Mouse (Mus musculus) ES-Bruce4 (cell line): ENCODE results near the gene Lce1a2. TPM values are rescaled to one million over a fixed set of nuclear protein-coding genes. Genes with fewer than 3 reads are reported as not detected.

Source experiments
- H3K27ac ChIP-seq: 2 replicates; pipeline ENCODE4 v1.5.1; 2012; ENCODE audit warnings: low read length, inconsistent platforms; ENCODE audit not compliant: insufficient read depth
- H3K27me3 ChIP-seq: 2 replicates; pipeline ENCODE4 v1.6.1; 2012; ENCODE audit warnings: mild to moderate bottlenecking, low read length, inconsistent platforms; ENCODE audit not compliant: control insufficient read depth, poor library complexity, insufficient read depth, severe bottlenecking
- H3K36me3 ChIP-seq: 2 replicates; pipeline ENCODE4 v1.6.1; 2012; ENCODE audit warnings: inconsistent platforms, mild to moderate bottlenecking, low read length, moderate library complexity; ENCODE audit not compliant: control insufficient read depth, poor library complexity, insufficient read depth, severe bottlenecking
- H3K4me1 ChIP-seq: one replicate; pipeline ENCODE4 v1.8.1; 2011; ENCODE audit warnings: low read length; ENCODE audit not compliant: control insufficient read depth, insufficient read depth
- H3K4me3 ChIP-seq: 2 replicates; pipeline ENCODE4 v1.5.1; 2011; ENCODE audit warnings: low read depth, mild to moderate bottlenecking, low read length
- H3K9ac ChIP-seq: 2 replicates; pipeline ENCODE4 v1.6.1; 2012; ENCODE audit warnings: low read depth, mild to moderate bottlenecking, inconsistent platforms; ENCODE audit not compliant: poor library complexity, severe bottlenecking
- H3K9me3 ChIP-seq: replicated peaks from 2 replicates; pipeline ENCODE4 v1.6.1; 2012; ENCODE audit warnings: mild to moderate bottlenecking, low read length, inconsistent platforms; ENCODE audit not compliant: control insufficient read depth, poor library complexity, insufficient read depth, severe bottlenecking
- CTCF ChIP-seq: IDR thresholded peaks from one replicate; pipeline ENCODE4 v1.8.1; 2011; ENCODE audit warnings: low read depth, low read length
- EP300 ChIP-seq: IDR thresholded peaks from 2 replicates; pipeline ENCODE4 v1.6.1; 2011; ENCODE audit warnings: low read depth, low read length; ENCODE audit not compliant: insufficient read depth
- POLR2A ChIP-seq: IDR thresholded peaks from one replicate; pipeline ENCODE4 v1.8.1; 2011; ENCODE audit warnings: low read length; ENCODE audit not compliant: insufficient read depth
- polyA plus RNA-seq: library from polyadenylated mRNA; stranded (reverse); fragments of >200 nt; gene quantifications from 2 replicates; pipeline ENCODE4 v1.2.4, GENCODE M21; 2011; ENCODE audit warnings: low read depth; ENCODE audit not compliant: missing spikeins, insufficient read depth, insufficient read length

Lce1a2 gene
- polyA plus RNA-seq, 1 experiment = not detected

- Histone ChIP-seq H3K27me3 (no peaks in the 10 kb centered on the region), H3K4me3 (no peak overlapping the region), H3K9ac (no peak overlapping the region), H3K36me3 (no peaks in the 10 kb centered on the region), H3K9me3 (no peaks in the 10 kb centered on the region), H3K27ac (no peak overlapping the region), H3K4me1 (no peaks in the 10 kb centered on the region)
- TF ChIP-seq EP300 (no peak), POLR2A (no peak), CTCF (no peak)
These were observed 32.1 kb downstream of the Lce1a2 start for GRCm38 (mm10) chr3:92637745-92638652.

GRCm38 (mm10) chr3:92621560-92621959, 48.6 kb downstream of the Lce1a2 start, which contains the start of gene Lce6a:
TSS of gene Lce6a (minus strand) at chr3:92621660.
- Histone ChIP-seq H3K27me3 (no peaks in the 10 kb centered on the region; the same call in 1 of the 2 replicates), H3K36me3 (no peaks in the 10 kb centered on the region)
- no peak for TF ChIP-seq POLR2A
- TF ChIP-seq EP300 = no peak
- TF ChIP-seq CTCF = no peak

More at GRCm38 (mm10) chr3:92621560-92621959, 48.6 kb downstream of the Lce1a2 start, which contains the start of gene Lce6a:
- H3K9me3 ChIP-seq = no peaks in the 10 kb centered on the region
- no peak within 1 kb of the TSS for H3K9ac ChIP-seq
- no peak within 1 kb of the TSS for H3K4me3 ChIP-seq
- no peaks in the 10 kb centered on the region for H3K4me1 ChIP-seq
- H3K27ac ChIP-seq = no peak within 1 kb of the TSS

Other genes with a start within 250 kb of the Lce1a2 start
- gene Gm9774, start 240.9 kb downstream of the Lce1a2 start, polyA plus RNA-seq = 41.5 and 42.0 TPM in 2 replicates
- gene Sprr2k, start 237.7 kb downstream of the Lce1a2 start, polyA plus RNA-seq = not detected in 2 replicates
- gene Sprr1b, start 231.5 kb downstream of the Lce1a2 start, polyA plus RNA-seq = not detected in 2 replicates
- not detected in 2 replicates for gene Sprr3, start 211.6 kb downstream of the Lce1a2 start, polyA plus RNA-seq
- gene Sprr1a, start 184.4 kb downstream of the Lce1a2 start, polyA plus RNA-seq = 1.5 TPM in 1 of 2 replicates, not detected in the other
- not detected in 2 replicates for gene Sprr4, start 169.8 kb downstream of the Lce1a2 start, polyA plus RNA-seq
- gene 2310046K23Rik, start 135.8 kb downstream of the Lce1a2 start, polyA plus RNA-seq = not detected in 2 replicates
- not detected in 2 replicates for gene Ivl, start 96.6 kb downstream of the Lce1a2 start, polyA plus RNA-seq
- not detected in 2 replicates for gene Smcp, start 81.3 kb downstream of the Lce1a2 start, polyA plus RNA-seq
- gene 2210017I01Rik, start 62.8 kb downstream of the Lce1a2 start, polyA plus RNA-seq = not detected in 2 replicates
- not detected in 2 replicates for gene Lce6a, start 48.7 kb downstream of the Lce1a2 start, polyA plus RNA-seq
- not detected in 2 replicates for gene Lce1a1, start 22.0 kb downstream of the Lce1a2 start, polyA plus RNA-seq
- not detected in 2 replicates for gene Lce1b, start 13.4 kb downstream of the Lce1a2 start, polyA plus RNA-seq
- gene Lce1c, start 8.9 kb upstream of the Lce1a2 start, polyA plus RNA-seq = not detected in 2 replicates
- gene Lce1d, start 16.9 kb upstream of the Lce1a2 start, polyA plus RNA-seq = not detected in 2 replicates
- gene Lce1e, start 38.8 kb upstream of the Lce1a2 start, polyA plus RNA-seq = not detected in 2 replicates
- gene Lce1f, start 50.0 kb upstream of the Lce1a2 start, polyA plus RNA-seq = not detected in 2 replicates
- not detected in 2 replicates for gene Gm38119, start 68.8 kb upstream of the Lce1a2 start, polyA plus RNA-seq
- gene Lce1g, start 82.0 kb upstream of the Lce1a2 start, polyA plus RNA-seq = not detected in 2 replicates
- gene Lce1h, start 94.8 kb upstream of the Lce1a2 start, polyA plus RNA-seq = not detected in 2 replicates
- gene Lce1i, start 108.6 kb upstream of the Lce1a2 start, polyA plus RNA-seq = not detected in 2 replicates
- gene Lce1j, start 120.2 kb upstream of the Lce1a2 start, polyA plus RNA-seq = not detected in 2 replicates
- not detected in 2 replicates for gene Lce1k, start 137.6 kb upstream of the Lce1a2 start, polyA plus RNA-seq
- gene Kprp, start 156.9 kb upstream of the Lce1a2 start, polyA plus RNA-seq = not detected in 2 replicates
- gene Lce1l, start 181.0 kb upstream of the Lce1a2 start, polyA plus RNA-seq = not detected in 2 replicates
- not detected in 2 replicates for gene 2310050C09Rik, start 199.9 kb upstream of the Lce1a2 start, polyA plus RNA-seq